Mouse (Mus musculus) E14TG2a.4 (cell line): Measurements from ENCODE around the gene Ryr2.

ENCODE experiments used
- CTCF ChIP-seq: conservative IDR thresholded peaks from 2 replicates; pipeline ENCODE4 v1.5.1; 2014; ENCODE audit warnings: low read length
- NANOG ChIP-seq: IDR thresholded peaks from 2 replicates; pipeline ENCODE4 v1.6.1; 2014; ENCODE audit warnings: borderline replicate concordance, low read length, mixed read lengths
- POU5F1 ChIP-seq: IDR thresholded peaks from 2 replicates; pipeline ENCODE4 v1.6.1; 2014; ENCODE audit warnings: low read length, borderline replicate concordance

DNA sequence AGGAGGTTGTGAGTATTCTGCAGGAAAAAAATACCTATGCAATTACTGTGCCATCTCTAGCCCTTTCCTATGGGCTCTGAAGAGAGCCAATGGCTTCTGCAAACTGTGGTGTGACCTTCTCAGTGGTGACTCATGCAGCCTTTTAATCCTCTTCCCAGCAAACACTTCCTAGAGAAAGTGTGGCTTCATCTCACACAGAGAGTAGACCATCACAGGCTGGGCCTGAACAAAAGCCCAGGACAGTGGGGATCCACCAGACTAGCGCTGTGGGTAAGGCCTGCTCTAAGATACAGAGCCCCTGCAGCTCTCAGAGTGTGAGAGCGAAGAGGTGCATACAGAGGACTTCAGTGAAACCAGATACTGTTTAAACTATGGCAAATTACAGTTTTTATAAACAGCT is 325.7 kb downstream of the Ryr2 start:
- no peak for TF ChIP-seq CTCF
- TF ChIP-seq NANOG: no peak
- TF ChIP-seq POU5F1: no peak
